Mouse (Mus musculus) C2C12 (cell line): ENCODE data around the gene Arl4c.

Source experiments
- CEBPB ChIP-seq: IDR thresholded peaks from one replicate; pipeline ENCODE4 v1.6.1; 2011; ENCODE audit warnings: low read depth, mild to moderate bottlenecking, control low read depth, moderate library complexity
- CTCF ChIP-seq: IDR thresholded peaks from one replicate; pipeline ENCODE4 v1.5.1; 2011; ENCODE audit not compliant: control insufficient read depth, insufficient read depth, insufficient read length
- FOSL1 ChIP-seq: IDR thresholded peaks from one replicate; pipeline ENCODE4 v1.8.0; 2011; ENCODE audit warnings: mild to moderate bottlenecking, low read length; ENCODE audit not compliant: poor library complexity, insufficient read depth, severe bottlenecking
- MYOD1 ChIP-seq: IDR thresholded peaks from one replicate; pipeline ENCODE4 v1.6.1; 2011; ENCODE audit warnings: low read depth; ENCODE audit not compliant: control insufficient read depth, insufficient read length
- USF1 ChIP-seq: IDR thresholded peaks from one replicate; pipeline ENCODE4 v1.6.1; 2011; ENCODE audit warnings: low read depth, mild to moderate bottlenecking, control low read depth, moderate library complexity

GRCm38 (mm10) chr1:88624376-88624775 lies 77.6 kb downstream of the Arl4c start:
- TF ChIP-seq CTCF (no peak), CEBPB (no peak), FOSL1 (no peak), MYOD1 (no peak), USF1 (no peak)
